Mouse (Mus musculus) intestine, embryonic 15.5 days (tissue): ENCODE data around the gene Agap1. TPM values are rescaled to one million over a fixed set of nuclear protein-coding genes. Genes with fewer than 3 reads are reported as not detected.
A peak's percentile ranks its signal among the peaks of the same experiment; 100 is the strongest.

Experiments used
- ATAC-seq: fragments of 200-750 bp; cut with Nextera tagmentation; 2 replicates; pipeline ENCODE4 v1.8.0; 2017; ENCODE audit warnings: moderate TSS enrichment, moderate library complexity
- H3K27ac ChIP-seq: fragments of 300-500 bp; sonication (generic); 2 replicates; pipeline ENCODE4 v1.5.1; 2015; ENCODE audit warnings: mild to moderate bottlenecking, inconsistent platforms
- H3K27me3 ChIP-seq: fragments of 300-500 bp; sonication (generic); replicated peaks from 2 replicates; pipeline ENCODE4 v1.6.1; 2015; ENCODE audit warnings: inconsistent platforms
- H3K36me3 ChIP-seq: fragments of 300-500 bp; sonication (generic); 2 replicates; pipeline ENCODE4 v1.6.1; 2015; ENCODE audit warnings: inconsistent platforms
- H3K4me1 ChIP-seq: fragments of 300-500 bp; sonication (generic); replicated peaks from 2 replicates; pipeline ENCODE4 v1.6.1; 2015; ENCODE audit warnings: inconsistent platforms
- H3K4me2 ChIP-seq: fragments of 300-500 bp; sonication (generic); replicated peaks from 2 replicates; pipeline ENCODE4 v1.6.1; 2015; ENCODE audit warnings: mild to moderate bottlenecking, inconsistent platforms
- H3K4me3 ChIP-seq: fragments of 300-500 bp; sonication (generic); replicated peaks from 2 replicates; pipeline ENCODE4 v1.5.1; 2015; ENCODE audit warnings: inconsistent platforms
- H3K9ac ChIP-seq: fragments of 300-500 bp; sonication (generic); 2 replicates; pipeline ENCODE4 v1.6.1; 2015; ENCODE audit warnings: inconsistent platforms
- H3K9me3 ChIP-seq: fragments of 300-500 bp; sonication (generic); 2 replicates; pipeline ENCODE4 v1.6.1; 2016; ENCODE audit warnings: inconsistent platforms
- whole genome bisulfite sequencing: fragments of 180-500 bp; shearing (Covaris S2); methylation state at CpG from one replicate; pipeline ENCODE4 v1.1.7; 2015; 5-methylcytosine and 5-hydroxymethylcytosine counted together
- polyA plus RNA-seq: library from polyadenylated mRNA; unstranded; fragments of >200 nt; fragmentation: Nextera tagmentation; extraction: Ambion mirVana; gene quantifications from 2 replicates; pipeline ENCODE4 v1.2.1, GENCODE M21; 2015

The Agap1 gene
- polyA plus RNA-seq, 1 experiment from 2014 or later: 9.4 TPM

GRCm38 (mm10) chr1:89849151-89849860 is 394.7 kb downstream of the Agap1 start:
- Histone ChIP-seq H3K27ac (no peak overlapping the region), H3K9me3 (no peaks in the 10 kb centered on the region), H3K9ac (no peak overlapping the region), H3K4me2 (0 out of 2 replicates have a peak overlapping the region, but pooled peaks have one; percentile 7), H3K4me1 (peaks cover 7% of the 10 kb centered on the region; the same call in 1 of the 2 replicates), H3K4me3 (no peak overlapping the region), H3K27me3 (no peaks in the 10 kb centered on the region), H3K36me3 (no peaks in the 10 kb centered on the region)
- ATAC-seq: no peak
- WGBS: 42% methylated on average over 23 of the region's 23 CpGs

- H3K27me3 ChIP-seq: no peaks in the 10 kb centered on the region
- no peak for ATAC-seq
- 63% methylated on average over 7 of the region's 7 CpGs for WGBS
- H3K9ac ChIP-seq: no peak overlapping the region
- no peak overlapping the region for H3K4me3 ChIP-seq
- H3K9me3 ChIP-seq: no peaks in the 10 kb centered on the region
- no peak overlapping the region for H3K4me2 ChIP-seq
- peaks cover 7% of the 10 kb centered on the region; the same call in 1 of the 2 replicates for H3K4me1 ChIP-seq
- H3K36me3 ChIP-seq: no peaks in the 10 kb centered on the region
- no peak overlapping the region for H3K27ac ChIP-seq
Observed at GRCm38 (mm10) chr1:89849861-89850230, 395.2 kb downstream of the Agap1 start.

GRCm38 (mm10) chr1:89850681-89851414 is 396.2 kb downstream of the Agap1 start:
- 61% methylated on average over 11 of the region's 11 CpGs for WGBS
- ATAC-seq: peak; percentile 88
- Histone ChIP-seq H3K27me3 (no peaks in the 10 kb centered on the region), H3K4me3 (no peak overlapping the region), H3K9me3 (no peaks in the 10 kb centered on the region), H3K27ac (peak overlapping the region; percentile 17; the same call in 1 of the 2 replicates), H3K36me3 (no peaks in the 10 kb centered on the region), H3K4me1 (peaks cover 7% of the 10 kb centered on the region; the same call in 1 of the 2 replicates), H3K4me2 (no peak overlapping the region; the same call in 1 of the 2 replicates), H3K9ac (no peak overlapping the region)

GRCm38 (mm10) chr1:89859182-89859581 is 404.6 kb downstream of the Agap1 start:
- no peak for ATAC-seq
- no peak overlapping the region for H3K27ac ChIP-seq
- H3K27me3 ChIP-seq: no peaks in the 10 kb centered on the region
- H3K9ac ChIP-seq: no peak overlapping the region
- H3K4me3 ChIP-seq: no peak overlapping the region
- WGBS: 45% methylated on average over 3 of the region's 3 CpGs
- H3K36me3 ChIP-seq: no peaks in the 10 kb centered on the region
- H3K4me1 ChIP-seq: peaks cover 11% of the 10 kb centered on the region
- H3K9me3 ChIP-seq: no peaks in the 10 kb centered on the region
- no peak overlapping the region for H3K4me2 ChIP-seq

GRCm38 (mm10) chr1:89860017-89860730 is 405.6 kb downstream of the Agap1 start:
- WGBS: 60% methylated on average over 2 of the region's 2 CpGs
- Histone ChIP-seq H3K27me3 (no peaks in the 10 kb centered on the region), H3K9me3 (no peaks in the 10 kb centered on the region), H3K4me3 (no peak overlapping the region), H3K9ac (no peak overlapping the region), H3K4me2 (no peak overlapping the region), H3K27ac (peak overlapping the region; percentile 32; the same call in 1 of the 2 replicates), H3K36me3 (no peaks in the 10 kb centered on the region), H3K4me1 (peaks cover 11% of the 10 kb centered on the region)
- peak; percentile 78 for ATAC-seq

- no peak overlapping the region for H3K9ac ChIP-seq
- H3K4me2 ChIP-seq: no peak overlapping the region
- WGBS: 54% methylated on average over 6 of the region's 6 CpGs
- H3K27ac ChIP-seq: no peak overlapping the region
- peaks cover 9% of the 10 kb centered on the region for H3K4me1 ChIP-seq
- no peaks in the 10 kb centered on the region for H3K27me3 ChIP-seq
- no peaks in the 10 kb centered on the region for H3K36me3 ChIP-seq
- H3K9me3 ChIP-seq: no peaks in the 10 kb centered on the region
- H3K4me3 ChIP-seq: no peak overlapping the region
- no peak for ATAC-seq
Observed at GRCm38 (mm10) chr1:89865787-89866186, 411.2 kb downstream of the Agap1 start.

- no peak overlapping the region for H3K4me2 ChIP-seq
- H3K9ac ChIP-seq: no peak overlapping the region
- 0 out of 2 replicates have a peak, but pooled peaks cover 8% of the 10 kb centered on the region for H3K4me1 ChIP-seq
- whole genome bisulfite sequencing: 50% methylated on average over 4 of the region's 4 CpGs
- no peaks in the 10 kb centered on the region for H3K36me3 ChIP-seq
- ATAC-seq: no peak
- H3K9me3 ChIP-seq: no peaks in the 10 kb centered on the region
- H3K27ac ChIP-seq: no peak overlapping the region
- no peak overlapping the region for H3K4me3 ChIP-seq
- H3K27me3 ChIP-seq: no peaks in the 10 kb centered on the region
Observed at GRCm38 (mm10) chr1:89867847-89868246, 413.2 kb downstream of the Agap1 start.

GRCm38 (mm10) chr1:89870134-89870905 is 415.7 kb downstream of the Agap1 start:
- ATAC-seq: no peak
- no peaks in the 10 kb centered on the region for H3K36me3 ChIP-seq
- H3K4me1 ChIP-seq: 0 out of 2 replicates have a peak, but pooled peaks cover 8% of the 10 kb centered on the region
- no peaks in the 10 kb centered on the region for H3K9me3 ChIP-seq
- no peak overlapping the region for H3K27ac ChIP-seq
- no peak overlapping the region for H3K4me2 ChIP-seq
- H3K9ac ChIP-seq: no peak overlapping the region
- no peaks in the 10 kb centered on the region for H3K27me3 ChIP-seq
- 45% methylated on average over 12 of the region's 12 CpGs for WGBS
- H3K4me3 ChIP-seq: no peak overlapping the region

- 68% methylated on average over 6 of the region's 6 CpGs for WGBS
- H3K9me3 ChIP-seq: no peaks in the 10 kb centered on the region
- no peak overlapping the region for H3K4me2 ChIP-seq
- no peaks in the 10 kb centered on the region for H3K36me3 ChIP-seq
- H3K4me1 ChIP-seq: 0 out of 2 replicates have a peak, but pooled peaks cover 8% of the 10 kb centered on the region
- no peak overlapping the region for H3K9ac ChIP-seq
- no peak for ATAC-seq
- no peak overlapping the region for H3K27ac ChIP-seq
- no peak overlapping the region for H3K4me3 ChIP-seq
- no peaks in the 10 kb centered on the region for H3K27me3 ChIP-seq
Observed at GRCm38 (mm10) chr1:89870906-89871211, 416.3 kb downstream of the Agap1 start.

GRCm38 (mm10) chr1:89876346-89877072 is 421.9 kb downstream of the Agap1 start:
- H3K4me1 ChIP-seq: no peaks in the 10 kb centered on the region
- H3K27ac ChIP-seq: no peak overlapping the region
- no peak overlapping the region for H3K4me3 ChIP-seq
- 30% methylated on average over 5 of the region's 5 CpGs for WGBS
- no peak for ATAC-seq
- H3K9me3 ChIP-seq: no peaks in the 10 kb centered on the region
- no peaks in the 10 kb centered on the region for H3K36me3 ChIP-seq
- no peak overlapping the region for H3K9ac ChIP-seq
- H3K27me3 ChIP-seq: no peaks in the 10 kb centered on the region
- H3K4me2 ChIP-seq: no peak overlapping the region

- Histone ChIP-seq H3K4me2 (no peak overlapping the region), H3K9me3 (no peaks in the 10 kb centered on the region), H3K9ac (no peak overlapping the region), H3K27me3 (no peaks in the 10 kb centered on the region), H3K4me3 (no peak overlapping the region), H3K27ac (no peak overlapping the region), H3K36me3 (no peaks in the 10 kb centered on the region; the same call in 1 of the 2 replicates), H3K4me1 (no peaks in the 10 kb centered on the region)
- ATAC-seq: no peak
- WGBS: 84% methylated on average over 11 of the region's 11 CpGs
Observed at GRCm38 (mm10) chr1:89878496-89878895, 423.9 kb downstream of the Agap1 start.
